Mouse (Mus musculus): Measurements from ENCODE around the gene Tbl2. TPM values are rescaled to one million over a fixed set of nuclear protein-coding genes. Genes with fewer than 3 reads are reported as not detected.

Gene Tbl2
- polyA plus RNA-seq, 1 experiment from 2014 or later, result 16.4 TPM

GRCm38 (mm10) chr5:135162821-135163220, 13.4 kb downstream of the Tbl2 start:
- Histone ChIP-seq H3K27me3 (ENCODE audit: control insufficient read depth, insufficient read depth, low read length) (no peaks in the 10 kb centered on the region), H3K9me3 (ENCODE audit: control insufficient read depth, low read length) (no peaks in the 10 kb centered on the region), H3K9ac (replicated peaks; ENCODE audit: low read depth, low read length) (no peak overlapping the region), H3K27ac (ENCODE audit: low read depth, low read length) (no peak overlapping the region), H3K4me1 (ENCODE audit: control insufficient read depth, insufficient read depth, low read length) (no peaks in the 10 kb centered on the region), H3K4me3 (ENCODE audit: low read depth, low read length) (no peak overlapping the region), H3K4me2 (ENCODE audit: low read depth, low read length) (no peak overlapping the region), H3K36me3 (ENCODE audit: control insufficient read depth, insufficient read depth, low read length) (peaks cover 26% of the 10 kb centered on the region)
- WGBS, result 89% methylated on average over 6 of the region's 6 CpGs
- ATAC-seq (ENCODE audit: low read depth), result no peak

- Histone ChIP-seq H3K4me1 (ENCODE audit: control insufficient read depth, insufficient read depth, low read length) (peaks cover 5% of the 10 kb centered on the region; the same call in 1 of the 2 replicates), H3K4me2 (ENCODE audit: low read depth, low read length) (no peak overlapping the region), H3K27ac (ENCODE audit: low read depth, low read length) (no peak overlapping the region), H3K9ac (replicated peaks; ENCODE audit: low read depth, low read length) (no peak overlapping the region), H3K4me3 (ENCODE audit: low read depth, low read length) (no peak overlapping the region), H3K36me3 (ENCODE audit: control insufficient read depth, insufficient read depth, low read length) (peaks cover 9% of the 10 kb centered on the region; the same call in 1 of the 2 replicates), H3K9me3 (ENCODE audit: control insufficient read depth, low read length) (no peaks in the 10 kb centered on the region), H3K27me3 (ENCODE audit: control insufficient read depth, insufficient read depth, low read length) (no peaks in the 10 kb centered on the region)
- no peak for ATAC-seq (ENCODE audit: low read depth)
- 93% methylated on average over 4 of the region's 4 CpGs for WGBS
Measured at GRCm38 (mm10) chr5:135166909-135167308, 17.5 kb downstream of the Tbl2 start.

DNA sequence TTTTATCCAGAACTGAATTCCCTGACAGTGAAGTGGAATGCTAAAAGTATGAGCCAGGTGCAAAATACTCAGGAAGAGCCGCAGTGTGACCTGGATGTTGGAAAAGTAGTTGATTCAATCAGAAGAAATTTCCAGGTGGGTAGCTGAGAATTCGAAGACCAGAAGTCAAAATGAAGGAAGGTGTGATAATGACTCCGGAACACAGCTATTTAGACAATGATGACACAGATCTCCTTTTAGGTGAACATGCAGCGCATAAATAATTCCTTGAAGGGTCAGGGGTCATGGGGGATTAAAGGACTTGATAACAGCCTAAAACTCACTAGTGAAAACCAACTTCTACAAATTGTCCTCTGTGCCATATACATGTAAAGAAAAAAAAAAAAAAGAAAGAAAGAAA, 18.0 kb downstream of the Tbl2 start:
- peaks cover 5% of the 10 kb centered on the region; the same call in 1 of the 2 replicates for H3K4me1 ChIP-seq (ENCODE audit: control insufficient read depth, insufficient read depth, low read length)
- WGBS, result 98% methylated on average over 4 of the region's 4 CpGs
- H3K27ac ChIP-seq (ENCODE audit: low read depth, low read length), result peak overlapping the region; percentile 99; the same call in 1 of the 2 replicates
- no peak overlapping the region for H3K9ac ChIP-seq (replicated peaks; ENCODE audit: low read depth, low read length)
- H3K36me3 ChIP-seq (ENCODE audit: control insufficient read depth, insufficient read depth, low read length), result peaks cover 9% of the 10 kb centered on the region
- no peak overlapping the region for H3K4me2 ChIP-seq (ENCODE audit: low read depth, low read length)
- H3K4me3 ChIP-seq (ENCODE audit: low read depth, low read length), result no peak overlapping the region
- ATAC-seq (ENCODE audit: low read depth), result no peak
- no peaks in the 10 kb centered on the region for H3K27me3 ChIP-seq (ENCODE audit: control insufficient read depth, insufficient read depth, low read length)
- H3K9me3 ChIP-seq (ENCODE audit: control insufficient read depth, low read length), result no peaks in the 10 kb centered on the region

- WGBS, result 2% methylated on average over 90 of the region's 95 CpGs
- Histone ChIP-seq H3K36me3 (ENCODE audit: control insufficient read depth, insufficient read depth, low read length) (peaks cover 9% of the 10 kb centered on the region), H3K4me1 (ENCODE audit: control insufficient read depth, insufficient read depth, low read length) (peaks cover 5% of the 10 kb centered on the region; the same call in 1 of the 2 replicates), H3K9me3 (ENCODE audit: control insufficient read depth, low read length) (no peaks in the 10 kb centered on the region), H3K4me2 (ENCODE audit: low read depth, low read length) (peak within 1 kb of the TSS; percentile 98), H3K9ac (replicated peaks; ENCODE audit: low read depth, low read length) (peak within 1 kb of the TSS; percentile 78), H3K4me3 (ENCODE audit: low read depth, low read length) (peak within 1 kb of the TSS; percentile 48), H3K27me3 (ENCODE audit: control insufficient read depth, insufficient read depth, low read length) (no peaks in the 10 kb centered on the region), H3K27ac (ENCODE audit: low read depth, low read length) (peak within 1 kb of the TSS; percentile 99)
- ATAC-seq (ENCODE audit: low read depth), result peak; percentile 98
Measured at GRCm38 (mm10) chr5:135168063-135169062, 18.9 kb downstream of the Tbl2 start, which contains the start of gene Bcl7b. TSS of gene Bcl7b (plus strand) at chr5:135168283.

- H3K27ac ChIP-seq (ENCODE audit: low read depth, low read length), result no peak overlapping the region
- H3K9me3 ChIP-seq (ENCODE audit: control insufficient read depth, low read length), result no peaks in the 10 kb centered on the region
- peaks cover 5% of the 10 kb centered on the region; the same call in 1 of the 2 replicates for H3K4me1 ChIP-seq (ENCODE audit: control insufficient read depth, insufficient read depth, low read length)
- peaks cover 9% of the 10 kb centered on the region for H3K36me3 ChIP-seq (ENCODE audit: control insufficient read depth, insufficient read depth, low read length)
- no peaks in the 10 kb centered on the region for H3K27me3 ChIP-seq (ENCODE audit: control insufficient read depth, insufficient read depth, low read length)
- peak overlapping the region; percentile 78; the same call in 1 of the 2 replicates for H3K9ac ChIP-seq (replicated peaks; ENCODE audit: low read depth, low read length)
- peak overlapping the region; percentile 98 for H3K4me2 ChIP-seq (ENCODE audit: low read depth, low read length)
- H3K4me3 ChIP-seq (ENCODE audit: low read depth, low read length), result peak overlapping the region; percentile 48
- no peak for ATAC-seq (ENCODE audit: low read depth)
- 83% methylated on average over 5 of the region's 5 CpGs for WGBS
Measured at GRCm38 (mm10) chr5:135169479-135169878, 20.0 kb downstream of the Tbl2 start.

- Histone ChIP-seq H3K27ac (ENCODE audit: low read depth, low read length) (no peak overlapping the region), H3K9me3 (ENCODE audit: control insufficient read depth, low read length) (no peaks in the 10 kb centered on the region), H3K4me3 (ENCODE audit: low read depth, low read length) (no peak overlapping the region), H3K27me3 (ENCODE audit: control insufficient read depth, insufficient read depth, low read length) (no peaks in the 10 kb centered on the region), H3K4me1 (ENCODE audit: control insufficient read depth, insufficient read depth, low read length) (peaks cover 5% of the 10 kb centered on the region; the same call in 1 of the 2 replicates), H3K4me2 (ENCODE audit: low read depth, low read length) (no peak overlapping the region), H3K36me3 (ENCODE audit: control insufficient read depth, insufficient read depth, low read length) (peaks cover 11% of the 10 kb centered on the region), H3K9ac (replicated peaks; ENCODE audit: low read depth, low read length) (no peak overlapping the region)
- no peak for ATAC-seq (ENCODE audit: low read depth)
- WGBS, result 97% methylated on average over 6 of the region's 6 CpGs
Measured at GRCm38 (mm10) chr5:135171688-135172220, 22.3 kb downstream of the Tbl2 start.

GRCm38 (mm10) chr5:135172986-135173385, 23.5 kb downstream of the Tbl2 start:
- H3K9me3 ChIP-seq (ENCODE audit: control insufficient read depth, low read length), result no peaks in the 10 kb centered on the region
- H3K9ac ChIP-seq (replicated peaks; ENCODE audit: low read depth, low read length), result no peak overlapping the region
- no peak for ATAC-seq (ENCODE audit: low read depth)
- no peak overlapping the region for H3K4me2 ChIP-seq (ENCODE audit: low read depth, low read length)
- 97% methylated on average over 5 of the region's 5 CpGs for WGBS
- no peaks in the 10 kb centered on the region for H3K27me3 ChIP-seq (ENCODE audit: control insufficient read depth, insufficient read depth, low read length)
- H3K4me3 ChIP-seq (ENCODE audit: low read depth, low read length), result no peak overlapping the region
- H3K27ac ChIP-seq (ENCODE audit: low read depth, low read length), result no peak overlapping the region
- H3K36me3 ChIP-seq (ENCODE audit: control insufficient read depth, insufficient read depth, low read length), result peaks cover 14% of the 10 kb centered on the region
- H3K4me1 ChIP-seq (ENCODE audit: control insufficient read depth, insufficient read depth, low read length), result peaks cover 5% of the 10 kb centered on the region; the same call in 1 of the 2 replicates

GRCm38 (mm10) chr5:135175086-135175485, 25.6 kb downstream of the Tbl2 start:
- no peak overlapping the region for H3K27ac ChIP-seq (ENCODE audit: low read depth, low read length)
- no peaks in the 10 kb centered on the region for H3K27me3 ChIP-seq (ENCODE audit: control insufficient read depth, insufficient read depth, low read length)
- peaks cover 28% of the 10 kb centered on the region for H3K36me3 ChIP-seq (ENCODE audit: control insufficient read depth, insufficient read depth, low read length)
- ATAC-seq (ENCODE audit: low read depth), result no peak
- no peak overlapping the region for H3K4me2 ChIP-seq (ENCODE audit: low read depth, low read length)
- no peak overlapping the region for H3K4me3 ChIP-seq (ENCODE audit: low read depth, low read length)
- H3K9me3 ChIP-seq (ENCODE audit: control insufficient read depth, low read length), result no peaks in the 10 kb centered on the region
- H3K9ac ChIP-seq (replicated peaks; ENCODE audit: low read depth, low read length), result no peak overlapping the region
- H3K4me1 ChIP-seq (ENCODE audit: control insufficient read depth, insufficient read depth, low read length), result no peaks in the 10 kb centered on the region

- no peak overlapping the region for H3K4me2 ChIP-seq (ENCODE audit: low read depth, low read length)
- H3K4me1 ChIP-seq (ENCODE audit: control insufficient read depth, insufficient read depth, low read length), result no peaks in the 10 kb centered on the region
- no peak overlapping the region for H3K4me3 ChIP-seq (ENCODE audit: low read depth, low read length)
- H3K9me3 ChIP-seq (ENCODE audit: control insufficient read depth, low read length), result no peaks in the 10 kb centered on the region
- ATAC-seq (ENCODE audit: low read depth), result no peak
- H3K27me3 ChIP-seq (ENCODE audit: control insufficient read depth, insufficient read depth, low read length), result no peaks in the 10 kb centered on the region
- H3K27ac ChIP-seq (ENCODE audit: low read depth, low read length), result no peak overlapping the region
- H3K36me3 ChIP-seq (ENCODE audit: control insufficient read depth, insufficient read depth, low read length), result peaks cover 43% of the 10 kb centered on the region
- no peak overlapping the region for H3K9ac ChIP-seq (replicated peaks; ENCODE audit: low read depth, low read length)
- WGBS, result 92% methylated on average over 3 of the region's 3 CpGs
Measured at GRCm38 (mm10) chr5:135178523-135178922, 29.1 kb downstream of the Tbl2 start.

All from neural tube, embryonic 14.5 days (tissue).